Mouse (Mus musculus) retina, adult 2 months (tissue): ENCODE measurements at regions not wholly inside any gene's neighbourhood (a gene's known extent, or its start where the extent isn't known, plus 50 kb on each side); places are given as distances from the start of the nearest gene placed in this dataset.

Experiments
- DNase-seq: peaks from one replicate; pipeline ENCODE4 v3.0.0-alpha.2; 2012; ENCODE audit warnings: low read depth, low spot score

- DNase-seq = no peak
Measured at GRCm38 (mm10) chr4:53320735-53321449, 119.3 kb upstream of the Slc44a1 start.

GRCm38 (mm10) chr4:53319051-53319450 lies 121.2 kb upstream of the Slc44a1 start:
- DNase-seq = no peak

- DNase-seq = no peak
Measured at GRCm38 (mm10) chr4:53318181-53318580, 122.0 kb upstream of the Slc44a1 start.

GRCm38 (mm10) chr4:53317453-53317824 lies 122.8 kb upstream of the Slc44a1 start:
- no peak for DNase-seq

GRCm38 (mm10) chr4:53316796-53317452 lies 123.3 kb upstream of the Slc44a1 start:
- no peak for DNase-seq

GRCm38 (mm10) chr4:53315876-53316762 lies 124.1 kb upstream of the Slc44a1 start:
- DNase-seq = no peak

- no peak for DNase-seq
Measured at GRCm38 (mm10) chr4:53315121-53315875, 124.9 kb upstream of the Slc44a1 start.

- no peak for DNase-seq
Measured at GRCm38 (mm10) chr4:53314076-53314475, 126.1 kb upstream of the Slc44a1 start.

- no peak for DNase-seq
Measured at GRCm38 (mm10) chr4:53307121-53307520, 133.1 kb upstream of the Slc44a1 start.

GRCm38 (mm10) chr4:53304782-53305385 lies 135.3 kb upstream of the Slc44a1 start:
- no peak for DNase-seq

- DNase-seq = no peak
Measured at GRCm38 (mm10) chr4:53304290-53304654, 135.9 kb upstream of the Slc44a1 start.

GRCm38 (mm10) chr4:53303621-53304289 lies 136.5 kb upstream of the Slc44a1 start:
- DNase-seq = no peak

- DNase-seq = no peak
Measured at GRCm38 (mm10) chr4:53297975-53298374, 138.3 kb upstream of the Abca1 start.

- DNase-seq = no peak
Measured at GRCm38 (mm10) chr4:53292606-53293005, 132.9 kb upstream of the Abca1 start.

- DNase-seq = no peak
Measured at GRCm38 (mm10) chr4:53277741-53278525, 118.2 kb upstream of the Abca1 start.

GRCm38 (mm10) chr4:53270433-53270832 lies 110.7 kb upstream of the Abca1 start:
- no peak for DNase-seq

GRCm38 (mm10) chr4:53269999-53270398 lies 110.3 kb upstream of the Abca1 start:
- DNase-seq = no peak

GRCm38 (mm10) chr4:53269251-53269842 lies 109.7 kb upstream of the Abca1 start:
- DNase-seq = no peak

- DNase-seq = no peak
Measured at GRCm38 (mm10) chr4:53264901-53265300, 105.2 kb upstream of the Abca1 start.
